Mouse (Mus musculus) heart, postnatal 14 days (tissue): Measurements from ENCODE around the gene Sdccag8. TPM values are rescaled to one million over a fixed set of nuclear protein-coding genes. Genes with fewer than 3 reads are reported as not detected.

Experiments used
- DNase-seq, 2 experiments: peaks; one replicate each; pipeline ENCODE4 v3.0.0; 2021 to 2022
- intact Hi-C: fragments of 180-260 bp; cut with DNase I; formaldehyde crosslinking; loops from one replicate; pipeline ENCODE4 v1.15.1; 2025
- total RNA-seq, 2 experiments: library from RNA; stranded (reverse); gene quantifications; 2 replicates each; pipeline ENCODE4 v1.2.3; 2021

Sdccag8 gene
- total RNA-seq, 2 experiments from 2014 or later: 5.2 to 5.9 TPM

GRCm38 (mm10) chr1:176870501-176870900, 56.0 kb downstream of the Sdccag8 start:
- intact Hi-C loops: loop anchor here (10.0 kb wide), 1 partner anchor 534 kb away; no protein-coding TSS in a partner anchor
- no peak for DNase-seq

- intact Hi-C loops: loop anchor here (10.0 kb wide), 1 partner anchor 533 kb away; no protein-coding TSS in a partner anchor
Observed at GRCm38 (mm10) chr1:176871975-176872374, 57.5 kb downstream of the Sdccag8 start.

GRCm38 (mm10) chr1:176873463-176873862, 59.0 kb downstream of the Sdccag8 start:
- no peak for DNase-seq
- intact Hi-C loops: loop anchor here (10.0 kb wide), 1 partner anchor 531 kb away; no protein-coding TSS in a partner anchor

More at GRCm38 (mm10) chr1:176871975-176872374, 57.5 kb downstream of the Sdccag8 start:
- no peak for DNase-seq

- intact Hi-C loops: loop anchor here (10.0 kb wide), 1 partner anchor 531 kb away; no protein-coding TSS in a partner anchor
- no peak for DNase-seq
Observed at GRCm38 (mm10) chr1:176874155-176874554, 59.7 kb downstream of the Sdccag8 start.

GRCm38 (mm10) chr1:176877756-176878155, 63.3 kb downstream of the Sdccag8 start:
- peak in 1 of 2 experiments; percentile 61 for DNase-seq
- intact Hi-C loops: loop anchor here (2.0 to 10.0 kb wide), 4 partner anchors 311 to 825 kb away; no protein-coding TSS in a partner anchor

GRCm38 (mm10) chr1:176879005-176879404, 64.5 kb downstream of the Sdccag8 start:
- intact Hi-C loops: loop anchor here (2.0 to 10.0 kb wide), 3 partner anchors 310 to 823 kb away; no protein-coding TSS in a partner anchor
- DNase-seq: no peak

GRCm38 (mm10) chr1:176879614-176880013, 65.2 kb downstream of the Sdccag8 start:
- no peak for DNase-seq
- intact Hi-C loops: loop anchor here (2.0 to 10.0 kb wide), 3 partner anchors 309 to 823 kb away; no protein-coding TSS in a partner anchor

- intact Hi-C loops: no loop called here
- DNase-seq: no peak
Observed at GRCm38 (mm10) chr1:176880101-176880500, 65.6 kb downstream of the Sdccag8 start.

GRCm38 (mm10) chr1:176880943-176881342, 66.5 kb downstream of the Sdccag8 start:
- intact Hi-C loops: no loop called here
- DNase-seq: no peak

GRCm38 (mm10) chr1:176885207-176885933, 70.9 kb downstream of the Sdccag8 start:
- intact Hi-C loops: no loop called here
- no peak for DNase-seq

- no peak for DNase-seq
- intact Hi-C loops: no loop called here
Observed at GRCm38 (mm10) chr1:176886002-176886401, 71.5 kb downstream of the Sdccag8 start.

GRCm38 (mm10) chr1:176903741-176904140, 89.3 kb downstream of the Sdccag8 start:
- DNase-seq: no peak
- intact Hi-C loops: no loop called here

GRCm38 (mm10) chr1:176915946-176916345, 101.5 kb downstream of the Sdccag8 start:
- intact Hi-C loops: no loop called here
- DNase-seq: peak in 1 of 2 experiments; percentile 8

GRCm38 (mm10) chr1:176919486-176919885, 105.0 kb downstream of the Sdccag8 start:
- DNase-seq: no peak
- intact Hi-C loops: no loop called here

- intact Hi-C loops: no loop called here
Observed at GRCm38 (mm10) chr1:176922842-176923241, 108.4 kb downstream of the Sdccag8 start.

GRCm38 (mm10) chr1:176926009-176926408, 111.5 kb downstream of the Sdccag8 start:
- no peak for DNase-seq
- intact Hi-C loops: no loop called here

More at GRCm38 (mm10) chr1:176922842-176923241, 108.4 kb downstream of the Sdccag8 start:
- DNase-seq: no peak

GRCm38 (mm10) chr1:176927312-176927711, 112.9 kb downstream of the Sdccag8 start:
- intact Hi-C loops: no loop called here
- no peak for DNase-seq

GRCm38 (mm10) chr1:176929710-176930109, 115.2 kb downstream of the Sdccag8 start:
- DNase-seq: no peak
- intact Hi-C loops: no loop called here

GRCm38 (mm10) chr1:176930574-176930973, 116.1 kb downstream of the Sdccag8 start:
- DNase-seq: no peak
- intact Hi-C loops: no loop called here

- intact Hi-C loops: no loop called here
- no peak for DNase-seq
Observed at GRCm38 (mm10) chr1:176930981-176931500, 116.6 kb downstream of the Sdccag8 start.

- DNase-seq: no peak
- intact Hi-C loops: no loop called here
Observed at GRCm38 (mm10) chr1:176931511-176931910, 117.1 kb downstream of the Sdccag8 start.
